Mouse (Mus musculus) adrenal gland, adult 8-10 months (tissue): ENCODE measurements at regions not wholly inside any gene's neighbourhood (a gene's known extent, or its start where the extent isn't known, plus 50 kb on each side); places are given as distances from the start of the nearest gene placed in this dataset.

Experiments
- DNase-seq: peaks from one replicate; pipeline ENCODE4 v3.0.0; 2022

- no peak for DNase-seq
These were observed 99.3 kb upstream of the Col1a2 start for GRCm38 (mm10) chr6:4405301-4405700.

- DNase-seq, result no peak
These were observed 96.9 kb upstream of the Col1a2 start for GRCm38 (mm10) chr6:4407748-4408147.

GRCm38 (mm10) chr6:4413201-4413600 lies 91.4 kb upstream of the Col1a2 start:
- DNase-seq, result no peak

- DNase-seq, result no peak
These were observed 90.4 kb upstream of the Col1a2 start for GRCm38 (mm10) chr6:4414166-4414565.

- DNase-seq, result no peak
These were observed 89.4 kb upstream of the Col1a2 start for GRCm38 (mm10) chr6:4415206-4415605.

GRCm38 (mm10) chr6:4417247-4417709 lies 87.3 kb upstream of the Col1a2 start:
- DNase-seq, result no peak

- DNase-seq, result no peak
These were observed 86.2 kb upstream of the Col1a2 start for GRCm38 (mm10) chr6:4418376-4418775.

- DNase-seq, result peak; percentile 29
These were observed 85.7 kb upstream of the Col1a2 start for GRCm38 (mm10) chr6:4418941-4419351.

GRCm38 (mm10) chr6:4421466-4421865 lies 83.1 kb upstream of the Col1a2 start:
- no peak for DNase-seq

- no peak for DNase-seq
These were observed 77.5 kb upstream of the Col1a2 start for GRCm38 (mm10) chr6:4427122-4427521.

- no peak for DNase-seq
These were observed 73.8 kb upstream of the Col1a2 start for GRCm38 (mm10) chr6:4430704-4431310.

GRCm38 (mm10) chr6:4432192-4432591 lies 72.4 kb upstream of the Col1a2 start:
- no peak for DNase-seq

GRCm38 (mm10) chr6:4436439-4436838 lies 68.2 kb upstream of the Col1a2 start:
- DNase-seq, result no peak

- no peak for DNase-seq
These were observed 67.7 kb upstream of the Col1a2 start for GRCm38 (mm10) chr6:4436874-4437273.

- DNase-seq, result no peak
These were observed 62.9 kb upstream of the Col1a2 start for GRCm38 (mm10) chr6:4441618-4442167.

- no peak for DNase-seq
These were observed 58.7 kb upstream of the Col1a2 start for GRCm38 (mm10) chr6:4445906-4446305.

GRCm38 (mm10) chr6:4451227-4451626 lies 53.4 kb upstream of the Col1a2 start:
- no peak for DNase-seq
